Mouse (Mus musculus): ENCODE measurements around the gene Wdr63.
"Not testable (repeated sequence)": the region's sequence is repeated elsewhere in the genome, so short reads cannot be mapped to it uniquely, and the experiment has no call there.

DNA sequence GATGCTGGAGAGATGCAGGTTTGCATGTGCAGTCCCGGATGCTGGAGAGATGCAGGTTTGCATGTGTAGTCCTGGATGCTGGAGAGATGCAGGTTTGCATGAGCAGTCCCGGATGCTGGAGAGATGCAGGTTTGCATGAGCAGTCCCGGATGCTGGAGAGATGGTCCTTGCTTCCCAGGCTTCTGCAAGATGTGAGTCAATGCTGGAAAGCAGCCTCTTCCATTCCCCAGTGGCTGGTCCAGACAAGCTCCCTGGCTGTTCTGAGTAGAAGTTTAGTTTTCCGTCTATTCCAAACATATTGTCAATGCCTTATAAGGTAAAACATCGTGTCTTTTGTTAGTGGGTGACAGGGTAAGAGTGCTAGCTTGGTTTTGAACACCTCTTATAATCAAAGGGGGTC lies 111.4 kb downstream of the Wdr63 start:
- not testable (repeated sequence) for TF ChIP-seq GATA1 (IDR thresholded peaks at IDR 0.05; ENCODE audit: borderline replicate concordance, low read length); FLI1 (IDR thresholded peaks at IDR 0.05; ENCODE audit: low read length)
